Mouse (Mus musculus) heart, adult 2 months (tissue): ENCODE results near the gene Nrxn3.

ENCODE experiments used
- CTCF ChIP-seq: fragments of 200-600 bp; IDR thresholded peaks from 2 replicates; pipeline ENCODE4 v1.8.1; 2022; ENCODE audit warnings: antibody characterized with exemption, mild to moderate bottlenecking, moderate library complexity
- POLR2A ChIP-seq: fragments of 200-500 bp; IDR thresholded peaks from 2 replicates; pipeline ENCODE4 v1.6.1; 2011; ENCODE audit warnings: mild to moderate bottlenecking, low read depth, low read length, control low read depth; ENCODE audit not compliant: insufficient read depth

DNA sequence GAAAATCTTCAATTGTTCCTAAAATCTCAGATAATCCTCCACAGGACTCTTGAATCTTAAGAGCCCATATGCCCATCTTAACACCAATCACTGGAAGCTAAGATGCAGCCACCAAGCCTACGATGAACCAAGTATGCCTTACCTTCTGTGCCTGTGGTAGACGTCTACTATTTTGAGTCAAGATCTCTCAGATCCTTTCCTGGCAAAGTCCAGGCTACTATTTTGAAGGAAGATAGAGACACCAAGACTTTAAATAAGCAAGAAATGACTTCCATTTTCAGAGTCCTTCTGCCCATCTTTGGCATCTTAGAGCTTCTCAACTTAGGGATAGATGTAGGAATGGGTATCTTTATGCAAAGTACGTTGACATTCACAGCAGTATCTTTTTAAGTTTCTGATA lies 561.7 kb downstream of the Nrxn3 start:
- no peak for TF ChIP-seq CTCF
- no peak for TF ChIP-seq POLR2A
